Mouse (Mus musculus): ENCODE results near the gene Etl4. TPM values are rescaled to one million over a fixed set of nuclear protein-coding genes. Genes with fewer than 3 reads are reported as not detected.
"Not testable (repeated sequence)": the region's sequence is repeated elsewhere in the genome, so short reads cannot be mapped to it uniquely, and the experiment has no call there.

Etl4 gene
- total RNA-seq, 2 experiments from 2014 or later = 138 to 142 TPM

DNA sequence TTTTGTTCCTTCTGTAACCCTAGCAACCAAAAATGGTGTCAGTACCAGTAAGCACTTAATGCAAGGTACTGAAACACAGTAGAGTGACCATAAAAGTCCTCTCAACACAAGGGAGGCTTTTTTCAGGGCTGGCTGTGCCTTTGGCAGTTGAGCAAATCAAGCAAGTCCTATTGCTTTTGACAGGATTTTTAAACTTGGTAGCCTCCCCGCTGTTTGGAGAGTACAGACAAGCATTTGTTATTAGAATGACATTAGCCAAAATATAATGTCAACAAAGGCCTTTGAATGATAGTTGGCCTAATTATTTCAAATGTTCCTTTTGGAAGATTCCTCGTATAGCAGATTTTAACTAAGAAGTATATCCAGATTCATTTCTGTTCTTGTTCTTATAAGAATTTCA is 467.4 kb downstream of the Etl4 start:
- H3K27ac ChIP-seq = no peak overlapping the region
- H3K4me3 ChIP-seq = no peak overlapping the region
- DNase-seq (ENCODE audit: extremely low spot score in 1 of 2, low spot score in 2 of 2) = no peak
- intact Hi-C loops (cut with DNase I) = no loop called here
- TF ChIP-seq CTCF (IDR thresholded peaks at IDR 0.05) = no peak

DNA sequence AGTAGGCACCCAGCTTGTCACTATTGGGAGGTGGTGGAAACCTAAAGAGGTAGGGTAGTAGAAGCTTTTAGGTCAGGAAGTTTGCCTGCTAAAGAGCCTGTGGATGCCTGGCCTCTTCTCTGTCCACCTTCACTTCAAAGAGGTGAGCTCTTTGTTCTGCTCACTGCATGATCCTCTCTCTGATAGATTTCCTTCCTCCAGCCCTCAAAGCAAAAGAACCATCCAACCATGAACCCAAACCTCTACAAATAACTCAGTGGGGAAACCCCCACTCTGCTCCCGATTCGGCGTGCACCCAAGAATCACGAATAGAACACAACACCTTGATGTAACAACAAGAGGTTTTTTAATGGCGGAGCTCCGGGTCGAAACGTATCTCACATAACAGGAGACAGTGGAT is 471.3 kb downstream of the Etl4 start:
- DNase-seq (ENCODE audit: extremely low spot score in 1 of 2, low spot score in 2 of 2); intact Hi-C loops (cut with DNase I); H3K27ac ChIP-seq; H3K4me3 ChIP-seq: not testable (repeated sequence)

DNA sequence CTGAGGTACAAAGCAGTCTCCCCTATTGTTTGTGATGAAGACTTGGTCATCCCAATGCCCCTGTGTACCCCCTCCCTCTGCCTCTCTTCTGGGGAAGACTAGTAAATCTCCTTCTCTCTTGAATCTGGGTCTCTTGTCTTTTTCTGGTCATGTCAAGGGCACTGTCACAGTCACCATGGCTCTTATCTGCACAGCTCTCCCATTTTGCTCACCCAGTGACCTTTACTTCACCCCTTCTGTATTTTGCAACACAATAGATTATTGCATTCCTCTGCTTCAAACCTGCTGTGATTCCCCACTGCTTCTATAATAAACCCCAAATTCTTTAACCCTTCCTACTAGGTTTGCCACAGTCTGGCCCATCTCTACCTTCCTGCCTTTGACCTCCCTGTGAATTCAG is 484.5 kb downstream of the Etl4 start:
- no peak overlapping the region for H3K27ac ChIP-seq
- H3K4me3 ChIP-seq = no peak overlapping the region
- no peak for DNase-seq (ENCODE audit: extremely low spot score in 1 of 2, low spot score in 2 of 2)
- intact Hi-C loops (cut with DNase I) = no loop called here
- no peak for TF ChIP-seq CTCF (IDR thresholded peaks at IDR 0.05)

DNA sequence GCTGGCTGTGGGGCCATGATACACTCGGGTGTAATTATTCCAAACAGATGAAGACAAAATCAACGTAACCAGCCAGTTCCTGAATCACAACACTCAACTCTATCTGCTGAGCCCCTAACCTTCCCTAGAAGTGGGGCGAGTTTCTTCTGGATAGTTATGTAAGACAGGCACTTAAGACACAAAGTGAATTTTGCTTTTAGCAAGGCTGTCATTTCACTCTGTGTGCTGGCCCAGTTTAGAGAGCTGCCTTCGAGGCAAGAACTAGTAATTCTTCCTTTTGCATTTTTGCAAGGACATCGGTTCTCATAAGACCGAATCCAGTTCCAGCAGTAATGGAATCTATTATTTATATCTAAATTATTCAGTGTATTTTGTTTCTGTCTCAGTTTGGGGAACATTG is 487.4 kb downstream of the Etl4 start:
- no peak for DNase-seq (ENCODE audit: extremely low spot score in 1 of 2, low spot score in 2 of 2)
- H3K4me3 ChIP-seq = no peak overlapping the region
- H3K27ac ChIP-seq = peak overlapping the region; percentile 15; the same call in 1 of the 2 replicates
- intact Hi-C loops (cut with DNase I) = no loop called here
- TF ChIP-seq CTCF (IDR thresholded peaks at IDR 0.05) = no peak

DNA sequence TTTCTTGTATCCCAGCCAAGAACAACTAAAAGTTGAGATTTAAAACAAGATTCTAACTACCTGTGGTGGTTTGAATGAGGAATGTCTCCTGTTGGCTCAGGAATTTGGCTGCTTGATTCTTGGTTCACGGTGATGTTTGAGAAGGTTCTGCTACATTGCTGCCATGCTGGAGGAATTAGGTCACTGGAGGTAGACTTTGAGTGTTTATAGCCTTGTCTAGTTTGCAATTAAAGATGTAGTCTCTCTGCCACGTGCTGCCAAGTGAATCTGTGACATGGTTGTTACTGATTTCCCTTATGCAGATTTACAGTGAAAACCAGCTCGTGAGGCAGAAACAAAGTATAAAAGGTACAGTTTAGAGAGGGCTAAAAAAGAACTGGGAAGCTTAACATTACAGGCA is 491.0 kb downstream of the Etl4 start:
- intact Hi-C loops (cut with DNase I) = no loop called here
- TF ChIP-seq CTCF (IDR thresholded peaks at IDR 0.05) = no peak
- DNase-seq (ENCODE audit: extremely low spot score in 1 of 2, low spot score in 2 of 2) = no peak
- Histone ChIP-seq H3K4me3 (no peak overlapping the region), H3K27ac (no peak overlapping the region)

DNA sequence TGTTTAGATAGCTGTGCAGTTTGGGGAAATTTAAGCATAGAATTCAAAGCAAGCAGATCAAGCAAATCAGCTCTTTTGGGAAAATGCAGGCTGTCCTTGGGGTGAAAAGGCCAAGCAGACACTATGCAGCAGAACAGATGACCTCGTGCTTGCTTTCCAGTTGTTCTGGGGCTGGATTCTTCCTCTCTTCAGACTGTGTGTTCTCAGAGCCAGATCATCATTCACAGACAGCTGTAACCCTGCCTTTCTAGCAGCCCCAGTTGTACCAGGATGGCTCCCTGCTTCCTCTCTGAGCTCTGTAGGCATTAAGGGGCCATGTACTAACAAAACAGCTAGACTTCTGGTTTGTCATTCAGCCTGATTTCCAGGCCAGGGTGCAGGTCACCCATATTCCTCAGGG is 494.8 kb downstream of the Etl4 start:
- DNase-seq (ENCODE audit: extremely low spot score in 1 of 2, low spot score in 2 of 2) = no peak
- no peak overlapping the region for H3K27ac ChIP-seq
- TF ChIP-seq CTCF (IDR thresholded peaks at IDR 0.05) = no peak
- H3K4me3 ChIP-seq = no peak overlapping the region
- intact Hi-C loops (cut with DNase I) = no loop called here

DNA sequence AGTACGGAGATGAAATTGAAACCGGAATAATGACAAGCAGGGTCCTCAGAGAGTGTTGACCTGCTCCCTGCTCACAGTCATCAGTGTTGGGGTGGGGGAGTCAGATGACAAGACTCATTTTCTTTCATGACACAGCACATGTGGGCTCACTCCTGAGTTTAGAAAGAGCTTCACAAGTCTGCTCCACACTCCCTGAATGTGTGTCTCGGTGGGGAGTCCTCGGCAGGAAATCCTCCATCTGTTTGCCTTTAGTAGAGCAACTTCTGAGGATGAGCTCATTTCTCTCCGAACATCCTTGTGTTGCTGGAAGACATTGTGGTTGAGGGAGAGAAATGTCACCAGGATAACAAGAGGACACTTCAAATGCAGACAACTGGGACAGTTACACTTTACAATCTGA is 497.5 kb downstream of the Etl4 start:
- no peak overlapping the region for H3K27ac ChIP-seq
- DNase-seq (ENCODE audit: extremely low spot score in 1 of 2, low spot score in 2 of 2) = peak in 1 of 2 experiments; percentile 25
- H3K4me3 ChIP-seq = no peak overlapping the region
- no peak for TF ChIP-seq CTCF (IDR thresholded peaks at IDR 0.05)
- intact Hi-C loops (cut with DNase I) = loop anchor here (5.0 kb wide), 1 partner anchor 115 kb away; no protein-coding TSS in a partner anchor

DNA sequence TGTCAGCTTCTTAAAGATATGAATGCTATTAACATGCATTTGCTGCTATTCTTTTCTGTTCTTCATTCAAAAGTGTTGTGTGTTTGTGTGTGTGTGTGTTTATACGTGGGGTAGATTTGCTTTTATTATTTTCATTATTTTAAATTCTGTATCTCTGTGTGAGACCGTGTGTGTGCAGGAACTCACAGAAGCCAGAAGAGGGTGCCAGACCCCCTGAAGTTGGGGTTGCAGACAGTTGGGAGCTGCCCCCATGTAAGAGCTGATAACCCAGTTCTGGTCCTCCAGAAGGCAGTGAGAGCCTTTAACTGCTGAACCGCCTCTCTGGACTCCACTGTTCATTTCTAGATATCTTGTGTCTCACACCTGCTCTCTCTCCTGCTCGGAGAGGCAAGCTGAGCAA is 505.3 kb downstream of the Etl4 start:
- intact Hi-C loops (cut with DNase I) = no loop called here
- no peak overlapping the region for H3K4me3 ChIP-seq

DNA sequence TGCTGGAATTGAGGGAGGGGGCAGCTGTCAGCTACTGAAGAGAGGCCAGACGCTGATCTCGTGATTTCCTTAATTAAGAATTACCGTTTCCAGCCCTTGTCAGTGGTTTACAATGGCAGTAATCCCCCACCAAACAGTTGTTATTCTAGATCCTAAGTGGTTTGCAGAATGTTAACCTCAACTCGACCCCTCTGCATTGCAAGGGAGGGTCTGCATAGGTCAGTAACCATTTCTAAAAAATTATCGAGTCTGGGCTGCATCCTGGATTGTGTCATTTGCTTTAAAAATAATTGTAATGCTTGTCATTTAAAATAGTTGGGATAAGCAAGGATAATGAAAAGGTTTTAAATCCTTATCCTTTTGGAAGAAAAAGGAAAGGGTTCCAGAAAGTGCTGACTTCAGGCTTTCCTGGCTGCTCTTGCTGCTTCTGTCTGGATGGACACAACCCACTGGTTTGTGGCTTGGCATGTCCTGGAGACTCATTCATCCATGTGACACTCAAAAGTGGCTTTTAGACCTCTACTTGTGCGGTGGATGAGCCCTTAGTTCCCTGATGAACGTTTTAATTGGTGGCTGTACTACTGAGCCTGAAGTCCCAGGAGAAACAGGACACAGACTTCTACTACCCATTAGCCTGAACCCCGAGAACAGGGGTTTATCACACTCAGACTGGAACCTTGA is 507.5 kb downstream of the Etl4 start:
- Histone ChIP-seq H3K4me3 (no peak overlapping the region), H3K27ac (no peak overlapping the region)
- intact Hi-C loops (cut with DNase I) = no loop called here
- no peak for TF ChIP-seq CTCF (IDR thresholded peaks at IDR 0.05)
- no peak for DNase-seq (ENCODE audit: extremely low spot score in 1 of 2, low spot score in 2 of 2)

More for the DNA sequence above, 505.3 kb downstream of the Etl4 start:
- no peak overlapping the region for H3K27ac ChIP-seq
- DNase-seq (ENCODE audit: extremely low spot score in 1 of 2, low spot score in 2 of 2) = no peak
- TF ChIP-seq CTCF (IDR thresholded peaks at IDR 0.05) = no peak; the same call in 1 of the 2 replicates

DNA sequence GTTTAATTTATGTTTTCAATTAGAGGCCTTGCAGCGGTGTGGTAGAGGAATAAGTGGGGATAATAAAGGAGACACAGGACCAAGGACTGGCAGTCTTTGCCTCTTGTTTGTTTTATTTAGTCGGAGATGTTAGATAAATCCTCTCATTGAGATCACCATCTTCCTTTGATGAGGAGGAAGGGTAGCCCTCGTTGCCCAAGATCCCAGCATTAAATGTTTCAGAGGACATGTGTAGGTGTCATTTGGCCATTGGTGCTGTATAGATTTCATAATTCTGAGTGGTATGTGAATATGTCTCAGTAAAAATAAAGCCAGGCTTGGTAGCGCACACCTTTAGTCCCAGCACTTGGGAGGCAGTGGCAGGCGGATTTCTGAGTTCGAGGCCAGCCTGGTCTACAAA is 508.4 kb downstream of the Etl4 start:
- DNase-seq (ENCODE audit: extremely low spot score in 1 of 2, low spot score in 2 of 2) = no peak
- no peak overlapping the region for H3K27ac ChIP-seq
- H3K4me3 ChIP-seq = no peak overlapping the region
- intact Hi-C loops (cut with DNase I) = no loop called here
- no peak for TF ChIP-seq CTCF (IDR thresholded peaks at IDR 0.05)

DNA sequence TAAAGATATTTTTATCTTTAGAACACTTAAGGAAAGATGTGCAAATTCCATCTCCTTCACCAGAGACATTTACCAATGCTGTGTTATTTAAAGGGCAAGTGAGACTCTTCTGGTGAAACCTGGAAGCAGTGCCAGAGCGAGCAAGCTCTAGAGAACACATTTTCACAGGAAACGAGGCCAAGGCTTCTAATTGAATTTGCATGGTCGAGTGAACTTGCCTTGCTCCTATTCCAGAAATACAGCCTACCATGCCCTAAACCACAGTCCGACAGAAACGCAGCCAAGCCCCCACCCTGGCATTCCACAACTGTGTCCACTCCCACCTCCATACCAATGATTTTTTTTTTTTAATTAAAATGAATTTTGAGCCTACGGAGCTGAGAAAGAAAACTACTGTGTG is 510.4 kb downstream of the Etl4 start:
- TF ChIP-seq CTCF (IDR thresholded peaks at IDR 0.05) = no peak
- DNase-seq (ENCODE audit: extremely low spot score in 1 of 2, low spot score in 2 of 2) = no peak
- intact Hi-C loops (cut with DNase I) = no loop called here

DNA sequence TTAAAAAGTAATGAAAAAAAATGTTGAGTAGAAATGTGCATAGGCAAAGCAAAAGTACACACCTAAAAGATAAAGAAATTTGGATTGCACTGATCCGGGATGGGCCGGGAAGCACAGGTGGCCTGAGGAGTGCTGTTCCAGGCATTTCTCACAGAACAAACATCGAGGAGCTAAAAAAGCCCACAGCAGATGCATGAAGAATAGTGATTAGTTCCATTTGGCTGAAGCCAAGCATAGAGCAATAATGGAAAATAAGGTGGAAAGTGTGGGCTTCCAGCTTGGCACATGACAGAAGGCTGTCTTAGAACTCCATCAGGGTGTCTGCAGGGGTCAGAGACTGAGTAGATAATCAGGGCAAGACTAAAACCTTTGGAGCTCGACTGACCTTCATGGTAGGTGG is 512.7 kb downstream of the Etl4 start:
- no peak overlapping the region for H3K4me3 ChIP-seq
- no peak overlapping the region for H3K27ac ChIP-seq
- intact Hi-C loops (cut with DNase I) = no loop called here
- no peak for DNase-seq (ENCODE audit: extremely low spot score in 1 of 2, low spot score in 2 of 2)
- no peak for TF ChIP-seq CTCF (IDR thresholded peaks at IDR 0.05)

More for the DNA sequence above, 510.4 kb downstream of the Etl4 start:
- peak overlapping the region; percentile 12 for H3K27ac ChIP-seq
- no peak overlapping the region for H3K4me3 ChIP-seq

DNA sequence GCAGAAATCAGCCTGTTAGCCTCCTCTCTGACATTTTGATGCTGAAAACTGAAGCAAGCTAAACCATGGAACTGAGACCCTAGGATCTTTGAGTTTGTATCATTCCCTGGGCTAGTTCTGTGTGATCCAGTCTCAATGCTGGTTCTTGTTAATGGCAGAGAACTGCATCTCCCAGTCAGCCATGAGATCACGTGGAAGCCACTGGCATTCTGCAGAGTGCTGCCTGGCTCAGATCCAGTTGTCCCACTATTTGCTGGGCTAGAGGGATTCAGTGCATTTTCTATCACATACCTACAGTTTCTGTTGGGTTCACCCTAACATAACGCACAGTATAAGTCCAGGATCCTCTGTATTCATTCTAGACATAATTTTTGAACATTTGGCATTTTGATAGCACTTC is 524.1 kb downstream of the Etl4 start:
- Histone ChIP-seq H3K4me3 (no peak overlapping the region), H3K27ac (no peak overlapping the region)
- no peak for TF ChIP-seq CTCF (IDR thresholded peaks at IDR 0.05)
- DNase-seq (ENCODE audit: extremely low spot score in 1 of 2, low spot score in 2 of 2) = no peak
- intact Hi-C loops (cut with DNase I) = no loop called here

All from left cerebral cortex, adult 2 months (tissue).